Mouse (Mus musculus): ENCODE measurements around the gene Atp6ap1.
A peak's percentile ranks its signal among the peaks of the same experiment; 100 is the strongest.

Gene Atp6ap1

DNA sequence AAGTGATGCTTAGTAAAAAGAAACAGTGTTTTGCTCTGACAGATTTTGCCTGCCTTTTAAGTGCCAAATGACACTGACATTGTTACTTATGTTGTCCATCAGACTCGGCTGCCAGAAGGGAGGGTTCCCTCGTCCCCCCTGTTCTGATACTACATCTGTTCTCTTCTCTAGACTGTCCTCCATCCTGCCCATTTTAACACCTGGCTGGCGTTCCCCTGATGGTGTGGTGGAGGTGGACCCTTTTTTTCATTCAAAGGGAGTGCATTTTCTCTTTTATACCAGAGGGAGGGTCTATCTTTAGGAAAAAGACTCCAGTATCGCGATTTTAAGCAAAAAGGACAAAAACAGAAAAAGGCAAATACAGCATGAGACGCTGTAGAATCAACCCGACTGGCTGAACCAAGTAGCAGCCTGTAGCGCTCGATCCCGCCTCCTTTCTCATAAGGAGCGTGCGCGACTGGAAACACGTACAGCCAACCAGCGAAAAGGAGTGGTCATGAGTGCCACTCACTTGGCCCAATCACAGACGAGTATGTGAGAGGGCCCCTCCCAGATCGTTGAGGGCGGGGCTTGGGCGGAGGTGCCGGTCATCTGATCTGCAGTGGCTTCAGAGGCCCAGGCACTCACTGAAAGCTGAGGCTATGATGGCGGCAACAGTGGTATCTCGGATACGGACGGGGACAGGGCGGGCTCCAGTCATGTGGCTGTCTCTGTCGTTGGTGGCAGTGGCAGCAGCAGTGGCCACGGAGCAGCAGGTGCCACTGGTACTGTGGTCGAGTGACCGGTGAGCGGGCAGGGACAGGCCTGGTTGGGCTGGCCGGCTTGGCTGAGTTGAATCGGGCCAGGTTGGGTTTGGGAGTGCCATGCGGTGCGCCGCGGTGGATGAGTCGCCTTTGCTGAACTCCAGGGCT, at the start of gene Atp6ap1:
TSS of gene Atp6ap1 (plus strand) at position 560 of the 911 bp plus-strand sequence.
- peak; percentile 93 for DNase-seq (ENCODE audit: low spot score)

DNA sequence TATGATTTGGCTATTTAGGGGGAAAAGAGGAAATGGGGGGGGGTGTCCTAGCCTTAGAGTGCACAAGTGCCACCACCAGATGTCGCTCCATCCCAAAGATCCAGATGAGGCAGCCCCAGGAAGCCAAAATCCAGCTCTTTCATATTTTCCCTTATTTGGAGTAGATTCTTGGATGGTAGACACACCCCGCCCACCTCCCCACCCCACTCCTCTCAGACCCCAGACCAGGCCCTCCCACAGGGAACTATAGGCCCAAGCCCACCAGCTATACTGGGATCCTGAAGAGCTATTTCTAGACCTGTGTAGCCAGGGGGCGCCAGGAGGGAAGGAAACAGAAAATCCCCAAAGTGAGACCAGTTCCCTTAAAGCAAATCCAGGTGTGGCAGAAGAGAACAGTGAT, 48.2 kb upstream of the Atp6ap1 start:
- DNase-seq (ENCODE audit: low spot score): peak; percentile 46

DNA sequence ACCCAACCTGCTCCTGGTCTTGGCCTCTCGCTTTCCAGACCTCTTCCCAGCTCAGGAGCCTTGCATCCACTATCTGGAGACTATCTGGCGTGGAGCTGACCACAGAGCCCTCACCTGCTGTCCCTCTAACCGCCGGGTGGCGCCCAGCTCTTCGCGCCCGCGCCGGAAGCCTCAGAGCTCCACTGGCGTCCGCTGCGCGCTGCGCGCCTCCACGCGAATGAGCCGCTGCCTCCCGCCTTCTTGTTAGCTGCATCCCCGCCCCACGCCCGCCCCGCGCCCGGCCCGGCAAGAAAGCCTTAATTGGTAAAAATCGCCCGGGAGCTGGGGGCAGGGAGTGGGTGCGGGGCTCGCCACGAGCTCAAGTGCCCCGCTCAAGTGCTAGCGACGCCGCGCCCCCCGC, 47.3 kb upstream of the Atp6ap1 start, which contains the start of gene Flna:
TSS of gene Flna (minus strand) at position 206 of the 400 bp plus-strand sequence.
- DNase-seq (ENCODE audit: low spot score): peak; percentile 27

DNA sequence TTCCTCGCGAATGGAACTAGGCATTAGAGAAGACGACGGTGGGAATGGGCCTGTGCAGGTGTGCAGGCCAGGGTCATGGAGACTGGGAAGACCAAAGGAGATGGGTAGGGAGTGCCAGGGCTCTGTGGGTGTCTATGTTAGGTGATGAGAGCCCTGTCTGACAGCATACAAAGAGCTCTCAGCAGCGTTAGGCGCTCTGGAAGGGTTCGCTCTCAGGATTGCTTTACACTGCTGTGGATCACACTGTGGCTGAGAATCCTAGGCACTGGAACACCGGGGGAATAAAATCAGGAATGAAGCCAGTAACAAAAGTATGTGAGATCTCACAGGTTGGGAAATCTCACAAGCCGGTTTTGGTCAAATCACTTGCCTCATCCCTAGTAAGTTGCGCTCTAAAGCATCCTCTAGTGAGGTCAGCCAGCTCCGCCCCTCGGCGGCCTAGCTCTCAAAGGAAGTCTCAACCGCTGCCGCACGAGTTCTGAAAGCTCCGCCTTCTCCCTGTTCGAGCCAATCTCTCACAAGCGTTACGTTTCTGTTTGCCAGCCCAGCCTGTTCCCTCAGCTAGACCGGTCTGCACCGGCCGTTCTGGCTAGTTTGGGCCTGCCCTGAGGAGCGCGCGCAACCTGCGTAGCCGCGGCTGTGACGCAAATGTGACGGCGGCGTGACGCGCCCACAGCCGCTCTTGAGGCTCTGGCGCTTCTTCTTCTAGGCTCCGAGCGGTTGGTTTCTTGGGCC, 42.6 kb upstream of the Atp6ap1 start, which contains the start of gene Emd:
TSS of gene Emd (plus strand) at position 535 of the 735 bp plus-strand sequence.
- DNase-seq (ENCODE audit: low spot score): peak; percentile 91

DNA sequence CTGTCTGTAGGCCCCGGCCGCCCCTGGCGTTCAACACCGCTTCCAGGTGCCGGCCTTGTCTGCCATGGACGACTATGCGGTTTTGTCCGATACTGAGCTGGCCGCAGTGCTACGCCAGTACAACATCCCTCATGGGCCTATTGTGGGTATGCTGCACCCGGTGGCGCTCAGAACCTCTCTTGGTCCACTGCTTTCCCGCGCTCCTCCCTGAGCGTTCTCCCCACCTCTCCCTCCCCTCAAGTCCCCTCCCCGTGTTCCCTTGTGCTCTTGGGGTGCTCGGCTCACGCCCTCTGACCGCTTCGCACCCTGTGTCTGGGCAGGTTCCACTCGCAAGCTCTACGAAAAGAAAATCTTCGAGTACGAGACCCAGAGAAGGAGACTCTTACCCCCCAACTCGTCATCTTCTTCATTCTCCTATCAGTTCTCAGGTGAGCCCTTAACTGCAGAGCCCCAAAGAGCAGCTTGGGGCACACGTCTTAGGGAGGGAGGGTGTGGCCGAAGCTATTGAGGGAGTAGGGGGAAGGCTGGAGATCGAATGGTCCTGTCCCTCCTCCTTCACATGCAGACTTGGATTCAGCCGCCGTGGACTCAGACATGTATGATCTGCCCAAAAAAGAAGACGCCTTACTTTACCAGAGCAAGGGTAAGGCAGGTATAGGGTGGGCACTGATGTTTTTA, 41.9 kb upstream of the Atp6ap1 start:
- no peak for DNase-seq (ENCODE audit: low spot score)

DNA sequence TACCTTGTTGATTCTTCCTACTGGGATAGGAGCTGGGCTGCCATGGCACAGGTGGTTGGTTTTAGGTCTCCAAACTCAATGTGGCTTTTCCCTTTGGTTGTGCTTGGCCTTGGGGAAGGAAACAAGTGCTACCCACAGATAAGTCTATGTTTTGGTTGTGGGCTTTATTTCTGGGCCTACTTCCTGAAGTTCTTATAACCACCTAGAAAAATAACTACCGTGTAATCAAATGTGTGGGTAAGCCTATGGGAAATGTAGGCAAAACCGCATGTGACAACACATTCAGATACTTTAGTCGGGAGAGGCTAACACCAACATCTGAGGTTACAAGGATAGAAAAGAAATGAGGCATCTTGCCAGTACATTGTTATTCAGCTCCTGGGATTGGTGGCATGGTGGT, 39.2 kb upstream of the Atp6ap1 start:
- no peak for DNase-seq (ENCODE audit: low spot score)

DNA sequence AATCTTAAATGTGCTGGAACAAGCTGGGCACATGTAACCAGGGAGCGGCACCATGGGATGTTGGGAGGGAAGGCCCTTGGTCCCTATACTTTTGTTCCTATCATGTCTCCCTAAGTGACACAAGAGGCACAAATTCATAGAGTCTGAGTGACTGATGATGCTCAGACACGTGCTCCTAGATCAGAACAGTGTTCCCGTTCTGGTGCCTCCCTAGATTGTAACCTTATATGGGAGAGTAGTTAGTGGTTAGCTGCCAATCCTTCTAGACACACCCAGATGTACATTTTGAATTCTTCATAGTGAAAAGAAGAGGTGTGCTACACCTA, 27.2 kb upstream of the Atp6ap1 start:
- no peak for DNase-seq (ENCODE audit: low spot score)

DNA sequence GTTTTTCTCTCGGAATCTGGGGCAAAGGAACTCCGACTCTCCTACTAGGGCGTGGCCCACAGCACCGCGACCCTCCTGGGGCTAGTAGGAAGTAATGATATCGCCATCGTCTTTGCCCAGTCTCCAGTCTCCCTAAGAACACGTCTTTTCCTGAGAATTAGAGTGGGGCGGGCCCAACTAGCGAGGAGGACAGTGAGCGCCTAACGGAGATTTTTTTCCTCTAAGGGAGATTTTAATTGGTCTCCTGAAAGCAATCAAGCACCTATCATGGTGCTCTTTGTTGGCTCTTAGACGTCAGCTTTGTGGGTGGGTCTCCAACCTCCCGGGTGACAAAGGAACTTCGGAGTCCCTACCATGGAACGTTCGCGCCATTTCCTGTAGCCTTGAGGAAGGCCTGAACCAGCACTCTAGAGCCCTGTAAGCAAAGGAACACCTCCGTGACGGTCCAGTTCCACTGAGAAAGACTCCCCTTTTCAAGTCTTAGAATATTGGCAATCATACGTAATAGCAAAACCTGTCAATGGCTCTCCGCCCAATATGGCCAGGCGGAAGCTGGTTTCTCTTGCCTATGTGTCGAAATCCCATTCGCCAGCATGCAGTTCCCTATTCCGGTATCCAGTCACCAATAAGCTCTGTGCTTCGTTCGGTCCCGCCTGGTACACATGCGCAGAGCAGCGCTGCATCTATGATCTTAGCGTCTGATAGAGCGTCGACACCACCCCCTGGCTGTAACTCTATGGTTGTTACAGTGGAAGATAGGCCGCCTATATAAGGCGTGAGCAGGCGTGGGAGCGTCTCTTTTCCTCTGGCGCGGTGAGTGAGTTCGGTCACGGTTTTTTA, 26.6 kb upstream of the Atp6ap1 start, which contains the start of gene Rpl10:
TSS of gene Rpl10 (plus strand) at position 751 of the 840 bp plus-strand sequence.
- peak; percentile 92 for DNase-seq (ENCODE audit: low spot score)

DNA sequence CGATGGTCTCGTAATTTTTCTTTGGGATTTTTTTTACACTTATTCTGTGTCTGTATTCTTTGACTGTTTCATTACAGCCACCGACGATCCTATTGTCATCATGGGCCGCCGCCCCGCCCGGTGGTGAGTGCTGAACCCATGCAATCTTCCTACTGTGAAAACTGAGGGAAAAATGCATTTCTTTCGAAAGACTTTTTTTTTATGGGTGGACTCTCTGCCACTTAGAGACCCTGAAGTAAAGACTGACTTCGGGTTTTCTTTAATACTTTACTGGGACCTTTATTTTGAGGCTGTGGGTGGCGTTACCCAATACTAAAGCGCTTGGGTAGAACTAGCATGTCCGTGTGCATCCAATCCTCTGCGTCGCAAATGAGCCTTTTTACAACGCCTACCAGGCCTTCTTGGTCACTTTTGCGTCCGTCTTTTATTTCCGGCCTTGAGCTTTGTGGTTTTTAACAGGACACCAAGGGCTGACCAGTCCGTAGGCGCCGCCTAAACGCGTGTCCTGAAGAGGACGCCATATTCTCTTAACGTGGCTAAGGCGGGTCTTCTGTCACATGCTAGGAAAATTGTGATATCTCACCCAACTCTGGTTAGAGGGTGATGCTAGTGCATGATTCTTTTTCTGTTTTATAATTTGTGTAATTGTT, 25.9 kb upstream of the Atp6ap1 start:
- DNase-seq (ENCODE audit: low spot score): peak; percentile 25

DNA sequence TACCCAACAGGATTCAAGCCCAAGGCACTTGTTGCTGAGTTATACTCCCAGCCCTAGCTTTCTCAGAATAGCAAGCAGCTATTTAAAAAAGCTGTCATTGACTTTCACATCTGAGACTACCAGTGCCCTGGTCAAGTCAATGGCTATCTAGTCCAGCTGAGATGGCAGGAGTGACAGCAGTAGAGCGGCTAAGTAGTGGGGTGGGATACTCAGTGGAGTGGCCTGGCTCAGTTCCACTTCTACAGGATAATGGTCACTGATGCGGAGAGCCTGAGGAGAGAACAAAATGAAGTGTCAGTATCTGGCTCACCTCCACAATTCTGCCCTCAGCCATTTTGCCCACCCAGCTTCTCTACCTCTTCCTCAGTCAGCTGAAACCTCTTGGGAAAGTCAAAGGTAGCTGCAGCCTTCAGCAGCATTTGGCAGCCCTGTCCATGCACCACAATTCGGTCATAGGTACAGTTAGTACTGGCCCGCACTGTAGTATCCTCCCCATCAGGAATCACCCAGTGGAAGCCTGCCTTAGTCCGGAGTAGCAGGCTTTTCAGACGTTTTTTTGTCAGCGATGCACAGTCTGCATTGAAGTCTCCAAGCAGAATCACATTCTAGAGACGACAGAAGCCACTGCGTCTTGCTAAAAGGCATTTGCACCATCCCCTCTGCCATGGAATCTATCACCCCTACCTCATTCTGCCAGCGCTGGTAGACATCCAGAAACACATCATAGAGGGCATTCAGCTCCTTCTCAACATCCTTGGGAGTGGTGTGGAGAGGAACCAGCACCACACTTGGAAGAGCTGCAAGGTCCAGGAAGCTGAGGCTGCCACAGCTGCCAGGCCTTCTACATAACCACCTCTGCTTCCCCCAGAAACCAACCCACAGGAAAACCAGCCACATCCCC, 23.2 kb upstream of the Atp6ap1 start:
- DNase-seq (ENCODE audit: low spot score): peak; percentile 9

DNA sequence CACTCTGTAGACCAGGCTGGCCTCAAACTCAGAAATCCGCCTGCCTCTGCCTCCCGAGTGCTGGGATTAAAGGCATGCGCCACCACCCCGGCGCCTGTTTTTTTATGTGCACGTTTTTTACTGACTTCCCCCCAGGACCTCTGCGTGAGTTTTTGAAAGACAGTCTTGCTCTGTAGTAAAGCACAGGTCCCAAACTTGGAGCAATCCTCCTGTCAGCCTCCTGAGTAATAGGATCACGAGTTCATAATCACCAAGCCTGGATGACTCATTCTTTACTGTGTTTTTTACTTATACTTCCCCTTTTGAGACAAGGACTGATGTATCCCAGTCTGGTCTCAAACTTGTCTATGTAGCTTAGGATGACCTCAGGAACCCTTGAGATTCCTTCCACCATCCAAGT, 19.0 kb upstream of the Atp6ap1 start:
- DNase-seq (ENCODE audit: low spot score): no peak

DNA sequence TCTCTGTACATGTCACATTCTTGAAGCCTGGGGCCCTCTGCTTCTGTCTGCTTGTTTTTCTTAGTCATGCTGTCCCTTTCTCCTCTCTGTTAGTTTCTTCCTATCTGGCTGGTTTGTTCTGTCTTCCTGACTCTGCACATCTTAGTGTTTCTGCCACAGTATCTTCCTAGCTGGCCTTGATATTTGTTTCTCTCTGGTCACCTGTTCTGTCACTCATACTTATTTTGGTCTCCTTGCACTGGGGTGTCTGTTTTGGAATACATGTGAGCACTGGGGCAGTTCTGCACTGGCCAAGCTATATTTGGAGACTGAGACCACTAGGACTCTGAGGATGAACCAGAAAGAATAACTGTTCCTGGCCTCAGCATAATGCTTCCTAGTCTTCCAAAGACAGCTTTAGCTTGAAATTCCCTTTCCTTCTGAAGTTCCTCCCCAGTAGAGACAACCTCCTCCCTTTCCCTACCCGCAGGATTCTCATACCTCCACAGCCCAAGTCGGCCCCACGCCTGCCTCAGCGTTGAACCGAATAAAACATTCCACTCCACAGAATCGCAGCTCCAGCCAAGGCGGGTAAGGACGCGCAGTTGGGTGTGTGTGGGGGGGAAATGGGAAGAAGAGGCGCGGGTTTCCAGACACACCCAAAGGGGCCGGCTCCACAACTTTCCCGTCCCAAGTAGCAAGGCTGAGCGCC, 15.7 kb upstream of the Atp6ap1 start:
- no peak for DNase-seq (ENCODE audit: low spot score)

DNA sequence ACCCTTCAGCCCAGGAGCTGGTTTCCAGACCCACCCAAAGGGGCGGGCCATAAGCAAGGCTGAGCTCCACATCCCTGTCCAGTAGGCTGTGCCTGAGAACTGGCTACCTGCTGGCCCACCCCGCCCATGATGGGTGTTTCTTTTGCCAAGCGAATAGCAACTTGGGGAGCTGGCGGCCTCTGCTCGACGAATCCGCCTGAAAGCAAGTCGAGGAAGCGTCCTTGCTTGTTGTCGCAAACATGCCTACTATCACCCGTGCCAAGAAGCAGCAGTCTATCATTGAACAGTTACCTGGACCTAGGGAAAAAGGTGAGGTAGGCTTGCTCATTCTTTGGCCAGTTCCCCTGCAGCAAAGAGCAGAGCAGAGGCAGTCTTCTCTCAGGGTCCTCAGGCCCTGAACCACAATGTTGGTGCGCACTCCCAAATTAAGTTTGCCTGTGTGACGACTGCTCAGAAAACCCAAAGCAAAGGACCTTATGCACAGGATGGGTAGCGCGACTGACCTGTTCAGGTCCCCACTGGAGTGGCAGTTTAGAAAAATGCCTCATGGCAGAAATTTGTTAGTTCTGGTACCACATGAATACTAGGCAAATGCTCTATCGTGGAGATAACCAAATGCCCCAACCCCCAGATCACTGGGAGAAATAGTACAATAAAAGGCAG, 15.0 kb upstream of the Atp6ap1 start, which contains the start of the genes Taz and Dnase1l1:
TSS of gene Taz (plus strand) at position 181 of the 663 bp plus-strand sequence.
TSS of gene Dnase1l1 (minus strand) at position 606 of the 663 bp plus-strand sequence.
- peak; percentile 81 for DNase-seq (ENCODE audit: low spot score)

DNA sequence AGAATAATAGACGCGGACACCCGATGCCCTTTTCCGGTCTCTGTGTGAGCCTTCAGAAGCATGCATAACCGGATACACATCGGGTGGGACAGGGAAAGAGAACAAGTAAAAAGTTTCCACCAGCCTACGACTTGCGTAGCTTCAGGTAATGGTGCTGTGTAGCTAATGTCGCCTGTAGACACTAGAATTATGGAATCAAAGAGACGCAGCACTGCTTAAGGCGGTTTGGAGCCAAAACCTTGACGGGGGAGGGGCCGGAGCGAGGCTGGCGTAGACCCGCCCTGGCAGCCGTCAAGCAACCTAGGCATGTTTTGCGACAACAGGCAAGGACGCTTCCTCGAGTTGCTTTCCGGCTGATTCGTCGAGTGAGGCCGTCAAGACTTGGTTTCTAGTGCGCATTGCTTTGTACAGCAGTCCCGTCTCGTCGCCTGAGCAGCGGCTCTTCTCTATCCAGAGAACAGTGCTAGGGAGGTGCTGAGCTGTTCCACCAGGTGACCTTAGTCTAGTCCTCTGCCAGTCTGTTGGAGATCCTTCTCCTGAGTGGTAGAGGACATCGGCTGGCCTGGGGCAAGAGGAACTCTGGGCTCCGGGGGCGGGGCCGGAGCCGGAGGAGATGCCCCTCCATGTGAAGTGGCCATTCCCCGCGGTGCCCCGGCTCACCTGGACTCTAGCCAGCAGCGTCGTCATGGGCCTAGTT, 14.4 kb upstream of the Atp6ap1 start:
- peak; percentile 84 for DNase-seq (ENCODE audit: low spot score)

DNA sequence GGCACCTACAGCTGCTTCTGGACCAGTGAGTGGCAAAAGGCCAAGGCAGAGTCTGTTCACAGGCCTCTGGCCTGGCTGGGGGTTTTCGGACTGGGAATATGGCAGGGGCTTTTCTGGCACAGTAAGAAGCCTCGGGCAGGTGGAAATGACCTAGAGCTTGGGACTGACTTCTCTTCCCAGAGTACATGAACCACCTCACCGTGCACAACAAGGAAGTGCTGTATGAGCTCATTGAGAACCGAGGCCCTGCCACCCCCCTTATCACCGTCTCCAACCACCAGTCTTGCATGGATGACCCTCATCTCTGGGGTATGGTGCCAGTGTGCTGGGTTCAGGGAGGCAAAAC, 13.8 kb upstream of the Atp6ap1 start:
- DNase-seq (ENCODE audit: low spot score): no peak

DNA sequence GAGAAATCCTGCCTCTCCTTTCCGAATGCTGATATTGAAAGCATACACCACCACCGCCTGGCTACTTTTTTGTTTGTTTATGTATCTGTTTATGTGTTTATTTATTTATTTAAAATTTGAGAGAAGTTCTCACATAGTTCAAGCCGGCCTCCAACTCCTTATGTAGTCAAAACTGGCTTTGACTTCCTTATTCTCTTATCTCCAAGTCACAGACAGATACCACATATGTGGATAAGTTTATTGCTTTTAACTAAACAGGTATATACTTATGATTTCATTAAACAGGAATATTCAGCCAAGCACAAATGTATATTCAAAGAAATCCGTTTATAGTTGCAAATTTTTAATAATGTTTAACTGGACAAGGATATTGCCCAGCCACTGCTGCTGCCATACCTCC, 3.5 kb upstream of the Atp6ap1 start:
- no peak for DNase-seq (ENCODE audit: low spot score)

DNA sequence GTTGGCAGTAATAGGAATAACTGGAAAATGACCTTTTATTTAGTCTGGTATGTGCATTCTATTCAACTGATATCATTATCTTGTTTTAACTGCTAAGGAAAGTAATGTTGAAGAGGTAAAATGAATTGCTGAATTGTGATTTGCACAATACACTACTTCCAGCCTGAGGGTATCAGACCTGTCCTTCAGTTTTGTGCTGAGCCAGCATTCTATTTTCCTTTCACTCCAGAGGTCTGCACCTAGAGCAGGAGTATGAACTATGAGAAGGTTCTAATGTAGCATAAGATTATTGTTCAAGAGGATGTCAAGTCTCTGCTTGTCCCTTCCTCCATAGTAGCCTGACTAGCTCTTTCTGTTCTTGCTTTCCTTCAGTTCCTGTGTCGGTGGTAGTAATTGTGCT, 1.5 kb downstream of the Atp6ap1 start:
- DNase-seq (ENCODE audit: low spot score): no peak

DNA sequence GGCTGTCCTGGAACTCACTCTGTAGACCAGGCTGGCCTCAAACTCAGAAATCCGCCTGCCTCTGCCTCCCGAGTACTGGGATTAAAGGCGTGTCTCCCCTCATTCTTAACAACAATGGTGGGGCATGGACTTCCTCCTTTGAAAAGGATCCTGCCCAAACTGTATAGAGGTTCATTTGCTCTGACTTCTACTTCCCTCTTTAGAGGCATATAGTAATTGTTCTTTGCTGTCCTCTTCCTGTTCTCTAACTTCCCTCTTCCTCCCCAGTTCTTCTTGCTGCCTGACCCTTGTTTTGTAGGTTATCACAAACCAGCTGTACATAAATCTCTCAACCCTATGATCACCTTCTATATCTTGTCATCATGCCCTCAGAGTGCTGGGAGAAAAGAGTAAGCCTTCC, 2.8 kb downstream of the Atp6ap1 start:
- no peak for DNase-seq (ENCODE audit: low spot score)

Data from yolk sac, embryonic 10.5 days (tissue).